Mouse (Mus musculus): ENCODE data around the gene Fcrl1. TPM values are rescaled to one million over a fixed set of nuclear protein-coding genes. Genes with fewer than 3 reads are reported as not detected.

Fcrl1 gene
- total RNA-seq (2023) = 1 to 10 TPM; 1.7 to 4.8 TPM

GRCm38 (mm10) chr3:87376195-87377165 is at the start of gene Fcrl1:
TSS of gene Fcrl1 (plus strand) at chr3:87376387.

DNA sequence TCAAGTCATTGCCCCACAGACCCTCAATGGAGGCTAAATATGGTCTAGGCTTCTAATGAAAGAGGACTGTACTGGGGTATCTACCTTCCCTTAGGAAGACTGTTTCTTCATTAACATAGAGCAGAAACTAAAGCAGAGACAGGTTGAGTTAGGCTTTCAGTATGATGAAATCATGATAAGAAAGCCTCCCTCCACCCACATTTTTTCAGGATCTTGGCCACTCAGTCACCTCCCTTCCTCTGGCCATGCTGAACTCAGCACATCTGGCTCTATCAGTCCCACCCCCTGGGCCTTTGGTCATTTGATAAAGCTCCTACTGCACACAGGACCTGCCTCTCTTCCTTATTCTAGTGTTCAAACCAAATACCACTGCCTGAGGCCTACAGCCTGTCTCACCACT is 18.6 kb upstream of the Fcrl1 start, which contains the start of gene Cd5l:
TSS of gene Cd5l (plus strand) at position 301 of the 400 bp plus-strand sequence.

GRCm38 (mm10) chr3:87435479-87435878 is 59.3 kb downstream of the Fcrl1 start, which contains the start of gene Fcrl5:
TSS of gene Fcrl5 (plus strand) at chr3:87435773.

Other genes with a start within 250 kb of the Fcrl1 start
- gene Kirrel, start 201.6 kb upstream of the Fcrl1 start, total RNA-seq (2023) = under 1 TPM; 0.15 to 0.93 TPM
- under 1 TPM in 1 of 2 experiments, not detected in 1; 0.24 TPM for gene Fcrls, start 112.6 kb upstream of the Fcrl1 start, total RNA-seq (2023)
- gene Cd5l, start 18.5 kb upstream of the Fcrl1 start, total RNA-seq (2023) = 1 to 10 TPM; 1.8 to 3.5 TPM
- not detected for gene Fcrl5, start 59.4 kb downstream of the Fcrl1 start, total RNA-seq (2023)
- 10 to 100 TPM; 89.1 to 89.4 TPM for gene Etv3, start 149.0 kb downstream of the Fcrl1 start, total RNA-seq (2023)
- gene Arhgef11, start 241.2 kb downstream of the Fcrl1 start, total RNA-seq (2023) = 10 to 100 TPM; 27.5 to 29.9 TPM